Mouse (Mus musculus) embryonic fibroblast, embryonic 13.5 days (primary cell): ENCODE measurements around the gene Rbm17. TPM values are rescaled to one million over a fixed set of nuclear protein-coding genes. Genes with fewer than 3 reads are reported as not detected.

Experiments
- H3K27ac ChIP-seq: 2 replicates; pipeline ENCODE4 v1.5.1; 2012; ENCODE audit warnings: low read length, control low read depth, inconsistent platforms; ENCODE audit not compliant: insufficient read depth
- H3K4me1 ChIP-seq: 2 replicates; pipeline ENCODE4 v1.6.1; 2011; ENCODE audit warnings: low read length; ENCODE audit not compliant: control insufficient read depth, insufficient read depth
- H3K4me3 ChIP-seq: 2 replicates; pipeline ENCODE4 v1.5.1; 2011; ENCODE audit warnings: mild to moderate bottlenecking, control low read depth, low read length; ENCODE audit not compliant: insufficient read depth
- CTCF ChIP-seq: IDR thresholded peaks from 2 replicates; pipeline ENCODE4 v1.5.1; 2011; ENCODE audit warnings: mild to moderate bottlenecking, control low read depth, low read length, moderate library complexity, borderline replicate concordance; ENCODE audit not compliant: insufficient read depth
- POLR2A ChIP-seq: IDR thresholded peaks from 2 replicates; pipeline ENCODE4 v1.6.1; 2011; ENCODE audit warnings: low read depth, mild to moderate bottlenecking, control low read depth, low read length, moderate library complexity
- polyA plus RNA-seq: library from polyadenylated mRNA; stranded (reverse); fragments of >200 nt; gene quantifications from 2 replicates; pipeline ENCODE4 v1.2.4, GENCODE M21; 2011; ENCODE audit warnings: low read depth; ENCODE audit not compliant: missing spikeins, insufficient read length

Gene Rbm17
- polyA plus RNA-seq, result 161 and 169 TPM in 2 replicates

DNA sequence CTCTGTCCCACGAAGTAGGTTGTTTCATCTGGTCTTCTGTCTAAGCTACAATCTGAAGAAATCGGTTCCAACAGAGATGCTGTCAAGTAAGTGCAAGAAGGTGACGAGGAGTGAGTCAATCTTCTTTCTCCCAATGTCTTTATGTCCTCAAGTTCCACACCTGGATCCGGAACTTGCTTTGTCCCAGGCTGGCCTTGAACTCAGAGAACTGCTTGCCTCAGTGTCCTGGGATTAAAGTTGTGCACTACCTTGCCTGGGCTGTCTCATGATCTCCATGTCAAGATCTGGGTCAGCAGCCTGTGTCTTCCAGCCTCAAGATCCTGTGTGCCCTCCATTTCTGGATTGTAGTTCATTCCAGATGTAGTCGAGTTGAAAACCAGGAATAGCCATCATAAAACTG, at the start of gene Rbm17:
Gene Rbm17, minus strand, starts transcription at position 101 of the 400 bp plus-strand sequence.
- TF ChIP-seq POLR2A (no peak), CTCF (no peak)
- H3K4me1 ChIP-seq, result no peaks in the 10 kb centered on the region; the same call in 1 of the 2 replicates

GRCm38 (mm10) chr2:11653330-11653729, 49.4 kb upstream of the Rbm17 start:
- Histone ChIP-seq H3K27ac (no peak overlapping the region), H3K4me3 (no peak overlapping the region), H3K4me1 (no peaks in the 10 kb centered on the region; the same call in 1 of the 2 replicates)
- TF ChIP-seq POLR2A (no peak), CTCF (no peak)

More for the DNA sequence above, at the start of gene Rbm17:
- Histone ChIP-seq H3K27ac (no peak within 1 kb of the TSS), H3K4me3 (peak within 1 kb of the TSS; percentile 90)

- Histone ChIP-seq H3K27ac (no peak overlapping the region), H3K4me3 (no peak overlapping the region), H3K4me1 (no peaks in the 10 kb centered on the region; the same call in 1 of the 2 replicates)
- no peak for TF ChIP-seq CTCF
- TF ChIP-seq POLR2A, result no peak
Measured at GRCm38 (mm10) chr2:11652780-11653179, 48.8 kb upstream of the Rbm17 start.

DNA sequence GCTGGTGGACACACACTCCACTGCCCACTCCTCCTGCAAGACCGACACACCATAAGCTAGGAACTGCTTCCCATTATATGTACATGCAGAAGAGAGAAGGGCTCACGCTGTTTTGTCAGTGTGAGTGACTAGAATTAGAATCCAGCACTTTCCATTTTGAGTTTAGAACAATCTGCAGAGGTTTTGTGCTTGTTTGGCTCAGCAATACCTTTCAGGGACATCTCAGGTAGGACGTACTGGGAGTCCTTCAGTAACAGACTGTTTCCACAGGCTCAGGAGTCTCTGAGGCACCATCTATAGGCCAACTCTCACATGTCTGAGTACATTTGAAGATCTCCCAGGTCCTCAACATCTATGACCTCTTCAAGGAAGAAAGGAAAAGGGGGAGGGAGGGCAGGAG, 48.2 kb upstream of the Rbm17 start:
- Histone ChIP-seq H3K27ac (no peak overlapping the region), H3K4me3 (no peak overlapping the region), H3K4me1 (no peaks in the 10 kb centered on the region; the same call in 1 of the 2 replicates)
- no peak for TF ChIP-seq POLR2A
- no peak for TF ChIP-seq CTCF

GRCm38 (mm10) chr2:11651476-11651875, 47.5 kb upstream of the Rbm17 start:
- TF ChIP-seq POLR2A (no peak), CTCF (no peak)
- no peak overlapping the region for H3K27ac ChIP-seq
- H3K4me1 ChIP-seq, result no peaks in the 10 kb centered on the region; the same call in 1 of the 2 replicates
- H3K4me3 ChIP-seq, result no peak overlapping the region

- TF ChIP-seq CTCF (no peak), POLR2A (no peak)
- H3K4me1 ChIP-seq, result no peaks in the 10 kb centered on the region
- no peak overlapping the region for H3K4me3 ChIP-seq
- no peak overlapping the region for H3K27ac ChIP-seq
Measured at GRCm38 (mm10) chr2:11645297-11645696, 41.3 kb upstream of the Rbm17 start.

DNA sequence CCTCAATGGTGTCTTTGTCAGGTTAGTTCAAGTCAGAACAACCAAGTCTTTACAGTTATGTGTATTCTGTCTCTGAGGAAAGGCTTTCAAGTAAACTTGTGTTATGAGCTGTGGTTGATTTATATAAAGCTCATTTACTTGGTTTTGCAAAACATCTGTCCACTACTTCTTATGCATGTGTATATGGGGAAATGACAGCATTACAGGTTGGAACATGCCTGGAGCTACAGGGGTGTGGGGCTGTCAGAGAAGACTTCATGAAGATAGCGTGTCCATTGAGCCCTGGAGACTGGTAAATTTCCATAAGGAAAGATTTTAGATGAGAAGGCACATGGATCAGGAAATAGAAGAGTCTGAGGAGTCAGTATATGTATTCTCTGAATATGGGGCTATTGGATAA, 40.1 kb upstream of the Rbm17 start:
- TF ChIP-seq POLR2A, result no peak
- TF ChIP-seq CTCF, result no peak
- H3K4me3 ChIP-seq, result no peak overlapping the region
- H3K27ac ChIP-seq, result no peak overlapping the region
- H3K4me1 ChIP-seq, result no peaks in the 10 kb centered on the region

DNA sequence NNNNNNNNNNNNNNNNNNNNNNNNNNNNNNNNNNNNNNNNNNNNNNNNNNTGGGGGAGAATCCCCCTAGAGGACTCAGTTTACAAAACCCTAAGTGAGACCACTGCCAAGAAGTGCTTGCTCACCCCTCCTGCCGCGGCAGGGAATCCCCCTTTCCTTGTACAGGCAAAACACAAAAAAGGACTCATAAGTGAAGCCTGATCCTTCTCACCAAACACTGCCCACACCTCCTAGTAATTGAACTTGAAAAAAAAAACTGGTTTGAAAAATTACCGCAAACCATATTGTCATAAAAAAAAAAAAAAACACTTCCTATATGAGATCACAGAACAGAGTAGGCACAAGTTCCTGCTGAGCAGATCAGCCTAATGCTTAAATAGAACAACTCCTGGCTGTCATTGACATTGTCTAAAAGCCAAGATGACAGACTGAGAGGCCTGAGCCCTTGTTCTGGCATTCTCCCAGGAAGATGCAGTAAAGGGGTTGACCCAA, 38.5 kb upstream of the Rbm17 start, which contains the start of gene Il2ra:
Gene Il2ra, plus strand, starts transcription at position 357 of the 491 bp plus-strand sequence.
- TF ChIP-seq CTCF, result no peak
- TF ChIP-seq POLR2A, result no peak
- H3K4me3 ChIP-seq, result no peak within 1 kb of the TSS
- no peak within 1 kb of the TSS for H3K27ac ChIP-seq
- no peaks in the 10 kb centered on the region for H3K4me1 ChIP-seq

DNA sequence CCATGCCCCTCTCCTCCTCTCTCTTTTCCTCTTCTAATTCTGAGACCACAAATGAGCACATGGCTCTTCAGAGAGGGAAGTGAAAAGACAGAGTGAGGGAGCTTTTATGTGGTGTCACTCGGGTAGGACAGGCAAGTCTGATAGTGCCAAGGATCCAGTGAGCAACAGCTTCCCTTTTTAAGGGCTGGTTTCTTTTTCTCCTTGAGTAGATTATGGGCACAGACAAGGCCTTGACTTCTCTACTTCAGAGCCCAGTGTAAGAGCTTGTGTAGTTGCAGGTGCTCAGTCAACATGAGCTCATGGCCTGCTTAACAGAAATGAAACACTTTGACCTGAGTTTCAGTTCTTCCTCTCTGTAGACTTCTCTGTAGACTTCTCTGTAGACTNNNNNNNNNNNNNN, 33.2 kb upstream of the Rbm17 start:
- TF ChIP-seq POLR2A (no peak), CTCF (no peak)
- H3K27ac ChIP-seq, result no peak overlapping the region
- no peak overlapping the region for H3K4me3 ChIP-seq
- H3K4me1 ChIP-seq, result no peaks in the 10 kb centered on the region

GRCm38 (mm10) chr2:11636138-11636480, 32.2 kb upstream of the Rbm17 start:
- no peaks in the 10 kb centered on the region for H3K4me1 ChIP-seq
- H3K4me3 ChIP-seq, result no peak overlapping the region
- TF ChIP-seq POLR2A, result no peak
- TF ChIP-seq CTCF, result no peak
- no peak overlapping the region for H3K27ac ChIP-seq

DNA sequence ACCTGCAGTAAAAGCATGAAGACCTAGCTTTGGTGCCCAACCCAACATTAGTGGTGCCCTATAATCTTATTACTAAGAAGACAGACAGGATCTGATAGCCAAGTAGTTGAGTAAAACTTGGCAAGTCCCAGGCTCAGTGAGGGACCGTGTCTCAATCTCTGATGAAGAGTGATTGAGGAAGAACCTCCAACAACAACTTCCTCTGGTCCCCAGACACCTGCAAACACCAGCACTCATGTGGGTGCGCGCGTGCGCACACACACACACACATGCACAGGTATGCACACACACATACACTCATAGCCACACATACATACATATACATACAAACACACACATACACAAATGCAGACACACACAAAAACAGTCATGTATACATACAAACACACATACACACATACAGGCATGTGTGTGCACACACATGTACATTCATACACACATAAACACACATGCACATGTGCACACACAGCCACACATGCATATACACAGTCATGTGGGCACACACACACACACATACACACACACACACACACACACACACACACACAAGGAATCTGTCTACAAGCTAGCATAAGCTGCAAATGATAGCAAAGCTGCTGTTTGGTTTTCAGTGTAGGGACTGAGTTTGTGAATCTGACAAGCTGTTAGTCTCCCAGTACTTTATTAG, 31.7 kb upstream of the Rbm17 start:
- H3K27ac ChIP-seq, result no peak overlapping the region
- no peak for TF ChIP-seq POLR2A
- TF ChIP-seq CTCF, result no peak
- no peaks in the 10 kb centered on the region for H3K4me1 ChIP-seq
- no peak overlapping the region for H3K4me3 ChIP-seq
